Mouse (Mus musculus): ENCODE measurements around the gene Nxt1.

DNA sequence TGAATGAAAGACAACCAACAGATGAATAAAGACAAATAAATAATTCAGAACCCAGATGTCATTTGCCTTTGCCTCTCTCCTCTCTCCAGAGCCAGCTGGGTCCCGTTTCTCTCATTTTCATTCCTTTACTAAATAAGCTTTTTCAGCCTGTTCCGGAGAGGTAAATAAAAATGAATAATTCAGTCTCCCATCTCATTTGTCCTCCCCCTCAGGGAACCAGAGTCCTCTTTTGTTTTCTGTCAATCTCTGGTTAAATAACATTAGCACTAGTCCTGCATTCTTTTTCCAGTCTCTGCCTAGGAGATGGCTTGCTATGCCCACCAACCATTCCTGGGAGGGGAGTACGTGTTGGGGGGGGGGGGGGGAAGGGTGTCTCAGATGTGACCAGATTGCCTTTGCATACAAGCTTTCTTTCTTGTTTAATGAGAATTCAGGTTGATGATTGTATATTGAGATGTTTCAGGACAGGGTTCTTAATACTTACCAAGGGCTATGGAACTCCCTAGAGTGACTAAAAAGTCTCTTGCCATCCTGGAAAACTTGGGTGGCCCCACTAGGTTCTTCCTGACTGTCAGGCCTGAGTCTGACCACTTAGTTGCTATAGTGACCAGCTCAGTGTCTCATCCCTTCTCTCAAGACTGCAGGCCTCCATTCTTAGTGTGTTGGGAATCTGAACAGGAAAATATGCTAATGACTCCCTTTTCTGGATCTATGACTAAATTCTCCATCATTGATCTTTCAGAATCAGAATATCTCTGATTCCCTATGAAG lies 21.6 kb upstream of the Nxt1 start:
- no peak for TF ChIP-seq CTCF (IDR thresholded peaks at IDR 0.05; ENCODE audit: borderline replicate concordance, insufficient read depth, low read depth, low read length)
- no peak for TF ChIP-seq POLR2A (IDR thresholded peaks at IDR 0.05; ENCODE audit: borderline replicate concordance, insufficient read depth, low read length)
